Mouse (Mus musculus) heart, embryonic 10.5 days (tissue): Measurements from ENCODE around the gene Nhlrc2. TPM values are rescaled to one million over a fixed set of nuclear protein-coding genes. Genes with fewer than 3 reads are reported as not detected.

ENCODE experiments used
- DNase-seq: peaks from one replicate; pipeline ENCODE4 v3.0.0-alpha.2; 2017; ENCODE audit warnings: low spot score
- H3K27ac ChIP-seq: fragments of 300-500 bp; sonication (generic); 2 replicates; pipeline ENCODE4 v1.5.1; 2016; ENCODE audit warnings: mild to moderate bottlenecking
- H3K27me3 ChIP-seq: fragments of 300-500 bp; sonication (generic); 2 replicates; pipeline ENCODE4 v1.6.1; 2016; ENCODE audit warnings: mild to moderate bottlenecking; ENCODE audit not compliant: poor library complexity, insufficient read depth, severe bottlenecking
- H3K36me3 ChIP-seq: fragments of 300-500 bp; sonication (generic); 2 replicates; pipeline ENCODE4 v1.6.1; 2016; ENCODE audit warnings: mild to moderate bottlenecking, moderate library complexity
- H3K4me1 ChIP-seq: fragments of 300-500 bp; sonication (generic); 2 replicates; pipeline ENCODE4 v1.6.1; 2016; ENCODE audit warnings: mild to moderate bottlenecking
- H3K4me3 ChIP-seq: fragments of 300-500 bp; sonication (generic); 2 replicates; pipeline ENCODE4 v1.5.1; 2016; ENCODE audit warnings: mild to moderate bottlenecking, moderate library complexity
- H3K9me3 ChIP-seq: fragments of 300-500 bp; sonication (generic); 2 replicates; pipeline ENCODE4 v1.6.1; 2016; ENCODE audit warnings: mild to moderate bottlenecking, moderate library complexity
- WGBS: fragments of 180-500 bp; shearing (Covaris S2); methylation state at CpG from one replicate; pipeline ENCODE4 v1.1.7; 2016; 5-methylcytosine and 5-hydroxymethylcytosine counted together
- polyA plus RNA-seq: library from polyadenylated mRNA; unstranded; fragments of >200 nt; fragmentation: Nextera tagmentation; extraction: Ambion mirVana; gene quantifications from 2 replicates; pipeline ENCODE4 v1.2.1, GENCODE M21; 2016

The Nhlrc2 gene
- polyA plus RNA-seq, 1 experiment from 2014 or later = 13.9 TPM

GRCm38 (mm10) chr19:56571234-56571633 is 23.2 kb downstream of the Nhlrc2 start:
- H3K27ac ChIP-seq = no peak overlapping the region
- 86% methylated on average over 2 of the region's 2 CpGs for WGBS
- H3K4me1 ChIP-seq = peaks cover 9% of the 10 kb centered on the region; the same call in 1 of the 2 replicates
- peaks cover 29% of the 10 kb centered on the region for H3K36me3 ChIP-seq
- H3K4me3 ChIP-seq = no peak overlapping the region
- H3K9me3 ChIP-seq = no peaks in the 10 kb centered on the region
- DNase-seq = no peak
- H3K27me3 ChIP-seq = no peaks in the 10 kb centered on the region

GRCm38 (mm10) chr19:56571913-56572312 is 23.9 kb downstream of the Nhlrc2 start:
- Histone ChIP-seq H3K27ac (no peak overlapping the region), H3K9me3 (no peaks in the 10 kb centered on the region), H3K4me3 (no peak overlapping the region), H3K36me3 (peaks cover 30% of the 10 kb centered on the region), H3K4me1 (peaks cover 9% of the 10 kb centered on the region; the same call in 1 of the 2 replicates), H3K27me3 (no peaks in the 10 kb centered on the region)
- no peak for DNase-seq
- WGBS = 91% methylated on average over 5 of the region's 5 CpGs

GRCm38 (mm10) chr19:56573184-56573583 is 25.1 kb downstream of the Nhlrc2 start:
- Histone ChIP-seq H3K36me3 (peaks cover 41% of the 10 kb centered on the region), H3K27me3 (no peaks in the 10 kb centered on the region), H3K27ac (no peak overlapping the region), H3K4me1 (peaks cover 9% of the 10 kb centered on the region; the same call in 1 of the 2 replicates), H3K4me3 (no peak overlapping the region), H3K9me3 (no peaks in the 10 kb centered on the region)
- DNase-seq = no peak
- WGBS = 94% methylated on average over 6 of the region's 6 CpGs

GRCm38 (mm10) chr19:56577801-56578200 is 29.7 kb downstream of the Nhlrc2 start:
- H3K9me3 ChIP-seq = no peaks in the 10 kb centered on the region
- no peak overlapping the region for H3K27ac ChIP-seq
- no peak overlapping the region for H3K4me3 ChIP-seq
- WGBS = 81% methylated on average over 1 of the region's 1 CpGs
- peaks cover 47% of the 10 kb centered on the region for H3K36me3 ChIP-seq
- no peaks in the 10 kb centered on the region for H3K27me3 ChIP-seq
- DNase-seq = no peak
- no peaks in the 10 kb centered on the region for H3K4me1 ChIP-seq

- DNase-seq = no peak
- Histone ChIP-seq H3K4me1 (no peaks in the 10 kb centered on the region), H3K27me3 (no peaks in the 10 kb centered on the region), H3K9me3 (no peaks in the 10 kb centered on the region), H3K36me3 (peaks cover 47% of the 10 kb centered on the region), H3K27ac (no peak overlapping the region), H3K4me3 (no peak overlapping the region)
- 88% methylated on average over 5 of the region's 5 CpGs for WGBS
Observed at GRCm38 (mm10) chr19:56581981-56582380, 33.9 kb downstream of the Nhlrc2 start.

GRCm38 (mm10) chr19:56583785-56584184 is 35.7 kb downstream of the Nhlrc2 start:
- peaks cover 9% of the 10 kb centered on the region for H3K4me1 ChIP-seq
- no peaks in the 10 kb centered on the region for H3K27me3 ChIP-seq
- no peak for DNase-seq
- peaks cover 45% of the 10 kb centered on the region for H3K36me3 ChIP-seq
- WGBS = 75% methylated on average over 5 of the region's 5 CpGs
- H3K9me3 ChIP-seq = no peaks in the 10 kb centered on the region
- H3K27ac ChIP-seq = no peak overlapping the region
- no peak overlapping the region for H3K4me3 ChIP-seq

- no peak for DNase-seq
- peaks cover 50% of the 10 kb centered on the region for H3K36me3 ChIP-seq
- H3K9me3 ChIP-seq = no peaks in the 10 kb centered on the region
- H3K27me3 ChIP-seq = no peaks in the 10 kb centered on the region
- H3K4me1 ChIP-seq = peaks cover 11% of the 10 kb centered on the region
- H3K27ac ChIP-seq = no peak overlapping the region
- H3K4me3 ChIP-seq = no peak overlapping the region
- 83% methylated on average over 3 of the region's 3 CpGs for WGBS
Observed at GRCm38 (mm10) chr19:56584288-56584687, 36.2 kb downstream of the Nhlrc2 start.

GRCm38 (mm10) chr19:56586320-56586719 is 38.3 kb downstream of the Nhlrc2 start:
- Histone ChIP-seq H3K27ac (no peak overlapping the region), H3K27me3 (no peaks in the 10 kb centered on the region), H3K36me3 (peaks cover 60% of the 10 kb centered on the region), H3K9me3 (no peaks in the 10 kb centered on the region), H3K4me1 (peaks cover 11% of the 10 kb centered on the region), H3K4me3 (no peak overlapping the region)
- WGBS = 85% methylated on average over 8 of the region's 8 CpGs
- DNase-seq = no peak

- no peak overlapping the region for H3K27ac ChIP-seq
- peaks cover 14% of the 10 kb centered on the region for H3K4me1 ChIP-seq
- H3K4me3 ChIP-seq = no peak overlapping the region
- no peak for DNase-seq
- 49% methylated on average over 6 of the region's 6 CpGs for WGBS
- no peaks in the 10 kb centered on the region for H3K9me3 ChIP-seq
- H3K36me3 ChIP-seq = peaks cover 60% of the 10 kb centered on the region
- no peaks in the 10 kb centered on the region for H3K27me3 ChIP-seq
Observed at GRCm38 (mm10) chr19:56588205-56588626, 40.2 kb downstream of the Nhlrc2 start.

GRCm38 (mm10) chr19:56589008-56589407 is 40.9 kb downstream of the Nhlrc2 start:
- Histone ChIP-seq H3K27ac (no peak overlapping the region), H3K4me1 (peaks cover 14% of the 10 kb centered on the region), H3K27me3 (no peaks in the 10 kb centered on the region), H3K36me3 (peaks cover 63% of the 10 kb centered on the region), H3K4me3 (no peak overlapping the region), H3K9me3 (no peaks in the 10 kb centered on the region)
- DNase-seq = no peak
- WGBS = 72% methylated on average over 6 of the region's 6 CpGs

- Histone ChIP-seq H3K4me3 (no peak overlapping the region), H3K4me1 (peaks cover 14% of the 10 kb centered on the region), H3K9me3 (no peaks in the 10 kb centered on the region), H3K27me3 (no peaks in the 10 kb centered on the region), H3K36me3 (peaks cover 64% of the 10 kb centered on the region), H3K27ac (no peak overlapping the region)
- 95% methylated on average over 5 of the region's 5 CpGs for WGBS
- DNase-seq = no peak
Observed at GRCm38 (mm10) chr19:56589455-56589854, 41.4 kb downstream of the Nhlrc2 start.

GRCm38 (mm10) chr19:56590250-56590649 is 42.2 kb downstream of the Nhlrc2 start:
- Histone ChIP-seq H3K36me3 (peaks cover 72% of the 10 kb centered on the region), H3K27me3 (no peaks in the 10 kb centered on the region), H3K9me3 (no peaks in the 10 kb centered on the region), H3K4me1 (peaks cover 14% of the 10 kb centered on the region), H3K4me3 (no peak overlapping the region), H3K27ac (no peak overlapping the region)
- WGBS = 86% methylated on average over 3 of the region's 3 CpGs
- no peak for DNase-seq

- no peak for DNase-seq
- Histone ChIP-seq H3K27me3 (no peaks in the 10 kb centered on the region), H3K27ac (no peak overlapping the region), H3K4me1 (peaks cover 14% of the 10 kb centered on the region), H3K9me3 (no peaks in the 10 kb centered on the region), H3K4me3 (no peak overlapping the region), H3K36me3 (peaks cover 91% of the 10 kb centered on the region)
- 91% methylated on average over 9 of the region's 9 CpGs for WGBS
Observed at GRCm38 (mm10) chr19:56592472-56592871, 44.4 kb downstream of the Nhlrc2 start.

GRCm38 (mm10) chr19:56599996-56600395 is 51.9 kb downstream of the Nhlrc2 start:
- H3K9me3 ChIP-seq = no peaks in the 10 kb centered on the region
- DNase-seq = no peak
- peaks cover 45% of the 10 kb centered on the region for H3K36me3 ChIP-seq
- H3K4me1 ChIP-seq = peaks cover 20% of the 10 kb centered on the region
- no peak overlapping the region for H3K4me3 ChIP-seq
- WGBS = 90% methylated on average over 3 of the region's 3 CpGs
- H3K27ac ChIP-seq = no peak overlapping the region
- no peaks in the 10 kb centered on the region for H3K27me3 ChIP-seq
